Mouse (Mus musculus): ENCODE results near the gene Igfbp2.

Gene Igfbp2

GRCm38 (mm10) chr1:72823751-72824706, at the start of gene Igfbp2:
Gene Igfbp2, plus strand, starts transcription at chr1:72824503.
- ChIA-PET POLR2A (interaction anchor here (0.5 to 9.1 kb wide), 102 partner anchors 8 to 1552 kb away, joined by 3 to 328 read pairs (median 5); partner anchors contain the start of genes Pecr (in 2 of the 4), Rpl37a (in 2 of the 4), Tmem169 (in 2 of the 4) and Igfbp5 (in 1 of the 4)), CTCF (interaction anchor here in 3 of 4 experiments (0.5 to 1.3 kb wide), 7 partner anchors 8 to 597 kb away, joined by 3 to 9 read pairs (median 4); no protein-coding TSS in a partner anchor)

- ChIA-PET POLR2A (interaction anchor here in 3 of 4 experiments (0.7 to 8.3 kb wide), 23 partner anchors 8 to 63 kb away, joined by 3 to 102 read pairs (median 6); partner anchors contain the start of gene Igfbp2 (in 3 of the 3)), CTCF (no interaction called here)
Measured at GRCm38 (mm10) chr1:72778789-72779188, 45.5 kb upstream of the Igfbp2 start.

GRCm38 (mm10) chr1:72780720-72781119, 43.6 kb upstream of the Igfbp2 start:
- CTCF ChIA-PET = no interaction called here
- POLR2A ChIA-PET = interaction anchor here in 3 of 4 experiments (0.7 to 8.3 kb wide), 11 partner anchors 11 to 64 kb away, joined by 3 to 102 read pairs (median 4); partner anchors contain the start of gene Igfbp2 (in 2 of the 3)

GRCm38 (mm10) chr1:72783341-72783740, 41.0 kb upstream of the Igfbp2 start:
- ChIA-PET POLR2A (interaction anchor here in 2 of 4 experiments (0.5 to 8.3 kb wide), 8 partner anchors 8 to 88 kb away, joined by 3 to 102 read pairs (median 3); no protein-coding TSS in a partner anchor), CTCF (no interaction called here)

- CTCF ChIA-PET = no interaction called here
- POLR2A ChIA-PET = interaction anchor here in 3 of 4 experiments (0.5 to 8.3 kb wide), 8 partner anchors 7 to 498 kb away, joined by 3 to 102 read pairs (median 5); partner anchors contain the start of gene Igfbp2 (in 1 of the 3)
Measured at GRCm38 (mm10) chr1:72784018-72784417, 40.3 kb upstream of the Igfbp2 start.

GRCm38 (mm10) chr1:72790670-72791069, 33.6 kb upstream of the Igfbp2 start:
- POLR2A ChIA-PET = interaction anchor here (0.5 to 14.4 kb wide), 61 partner anchors 8 to 1548 kb away, joined by 3 to 328 read pairs (median 4); partner anchors contain the start of genes Igfbp2 (in 4 of the 4) and Rpl37a (in 2 of the 4)
- CTCF ChIA-PET = interaction anchor here in 1 of 4 experiments (1.3 kb wide), 1 partner anchor 72 kb away, joined by 6 read pairs; no protein-coding TSS in a partner anchor

GRCm38 (mm10) chr1:72791743-72792142, 32.6 kb upstream of the Igfbp2 start:
- ChIA-PET CTCF (interaction anchor here in 3 of 4 experiments (0.6 to 0.9 kb wide), 3 partner anchors 12 to 72 kb away, joined by 3 read pairs; no protein-coding TSS in a partner anchor), POLR2A (interaction anchor here in 3 of 4 experiments (0.5 to 14.4 kb wide), 43 partner anchors 10 to 585 kb away, joined by 3 to 328 read pairs (median 10); partner anchors contain the start of genes Igfbp2 (in 3 of the 3) and Rpl37a (in 2 of the 3))

GRCm38 (mm10) chr1:72792262-72792661, 32.0 kb upstream of the Igfbp2 start:
- ChIA-PET CTCF (interaction anchor here in 2 of 4 experiments (0.8 to 0.9 kb wide), 3 partner anchors 11 to 87 kb away, joined by 3 read pairs; no protein-coding TSS in a partner anchor), POLR2A (interaction anchor here (0.6 to 14.4 kb wide), 67 partner anchors 11 to 587 kb away, joined by 3 to 328 read pairs (median 7); partner anchors contain the start of gene Igfbp2 (in 3 of the 4))

GRCm38 (mm10) chr1:72793230-72793629, 31.1 kb upstream of the Igfbp2 start:
- ChIA-PET CTCF (interaction anchor here in 3 of 4 experiments (0.5 to 1.1 kb wide), 6 partner anchors 10 to 86 kb away, joined by 3 to 7 read pairs (median 3); no protein-coding TSS in a partner anchor), POLR2A (interaction anchor here (0.5 to 14.4 kb wide), 105 partner anchors 8 to 1441 kb away, joined by 3 to 328 read pairs (median 4); partner anchors contain the start of genes Igfbp2 (in 3 of the 4), Igfbp5 (in 1 of the 4), March4 (in 1 of the 4) and Rpl37a (in 1 of the 4))

- ChIA-PET CTCF (no interaction called here), POLR2A (interaction anchor here in 3 of 4 experiments (1.0 to 14.4 kb wide), 6 partner anchors 8 to 32 kb away, joined by 3 to 328 read pairs (median 204); partner anchors contain the start of gene Igfbp2 (in 2 of the 3))
Measured at GRCm38 (mm10) chr1:72796128-72796527, 28.2 kb upstream of the Igfbp2 start.

- ChIA-PET CTCF (interaction anchor here in 1 of 4 experiments (0.6 kb wide), 1 partner anchor 57 kb away, joined by 3 read pairs; no protein-coding TSS in a partner anchor), POLR2A (interaction anchor here in 3 of 4 experiments (0.5 to 14.4 kb wide), 12 partner anchors 8 to 35 kb away, joined by 3 to 328 read pairs (median 8); partner anchors contain the start of gene Igfbp2 (in 3 of the 3))
Measured at GRCm38 (mm10) chr1:72797102-72797665, 27.1 kb upstream of the Igfbp2 start.

- CTCF ChIA-PET = interaction anchor here in 1 of 4 experiments (0.6 kb wide), 1 partner anchor 147 kb away, joined by 3 read pairs; no protein-coding TSS in a partner anchor
- POLR2A ChIA-PET = interaction anchor here (0.6 to 14.4 kb wide), 15 partner anchors 8 to 87 kb away, joined by 3 to 328 read pairs (median 4); partner anchors contain the start of genes Igfbp2 (in 3 of the 4) and Rpl37a (in 1 of the 4)
Measured at GRCm38 (mm10) chr1:72798441-72798840, 25.9 kb upstream of the Igfbp2 start.

GRCm38 (mm10) chr1:72804031-72804430, 20.3 kb upstream of the Igfbp2 start:
- CTCF ChIA-PET = no interaction called here

GRCm38 (mm10) chr1:72805037-72805436, 19.3 kb upstream of the Igfbp2 start:
- CTCF ChIA-PET = interaction anchor here in 3 of 4 experiments (1.0 to 1.8 kb wide), 4 partner anchors 12 to 1057 kb away, joined by 3 to 4 read pairs (median 3); no protein-coding TSS in a partner anchor
- POLR2A ChIA-PET = interaction anchor here (0.7 to 8.9 kb wide), 79 partner anchors 7 to 1055 kb away, joined by 3 to 276 read pairs (median 6); partner anchors contain the start of genes Igfbp2 (in 4 of the 4), Rpl37a (in 2 of the 4), Igfbp5 (in 1 of the 4) and Pecr (in 1 of the 4)

More at GRCm38 (mm10) chr1:72804031-72804430, 20.3 kb upstream of the Igfbp2 start:
- POLR2A ChIA-PET = interaction anchor here (0.7 to 8.9 kb wide), 14 partner anchors 10 to 88 kb away, joined by 3 to 276 read pairs (median 40); partner anchors contain the start of gene Igfbp2 (in 4 of the 4)

- ChIA-PET POLR2A (interaction anchor here (0.6 to 8.9 kb wide), 110 partner anchors 8 to 1409 kb away, joined by 3 to 276 read pairs (median 4); partner anchors contain the start of genes Igfbp2 (in 4 of the 4), Rpl37a (in 2 of the 4), Igfbp5 (in 1 of the 4) and Pecr (in 1 of the 4)), CTCF (interaction anchor here (0.6 to 1.8 kb wide), 9 partner anchors 12 to 1057 kb away, joined by 3 to 11 read pairs (median 3); no protein-coding TSS in a partner anchor)
Measured at GRCm38 (mm10) chr1:72805476-72806043, 18.7 kb upstream of the Igfbp2 start.

- CTCF ChIA-PET = interaction anchor here (0.6 to 1.8 kb wide), 9 partner anchors 11 to 1056 kb away, joined by 3 to 11 read pairs (median 4); no protein-coding TSS in a partner anchor
- POLR2A ChIA-PET = interaction anchor here (0.6 to 8.9 kb wide), 119 partner anchors 8 to 1790 kb away, joined by 3 to 276 read pairs (median 4); partner anchors contain the start of genes Igfbp2 (in 4 of the 4), Igfbp5 (in 1 of the 4), Pecr (in 1 of the 4) and Rpl37a (in 1 of the 4)
Measured at GRCm38 (mm10) chr1:72806044-72806584, 18.2 kb upstream of the Igfbp2 start.

Data from embryonic stem cell, embryonic (primary cell).